Mouse (Mus musculus): Measurements from ENCODE around the gene Uts2b. TPM values are rescaled to one million over a fixed set of nuclear protein-coding genes. Genes with fewer than 3 reads are reported as not detected.
"Not testable (repeated sequence)": the region's sequence is repeated elsewhere in the genome, so short reads cannot be mapped to it uniquely, and the experiment has no call there.

Uts2b gene
- polyA plus RNA-seq, 1 experiment from 2014 or later: 0.49 TPM

- 85% methylated on average over 7 of the region's 7 CpGs for WGBS
- Histone ChIP-seq H3K9ac (ENCODE audit: low read depth, low read length) (no peak overlapping the region), H3K4me1 (ENCODE audit: control insufficient read depth, insufficient read depth, low read length) (no peaks in the 10 kb centered on the region), H3K27me3 (replicated peaks; ENCODE audit: control insufficient read depth, insufficient read depth, low read length) (no peaks in the 10 kb centered on the region), H3K36me3 (ENCODE audit: control insufficient read depth, insufficient read depth, low read length) (no peaks in the 10 kb centered on the region), H3K9me3 (ENCODE audit: control insufficient read depth, low read length) (no peaks in the 10 kb centered on the region), H3K4me2 (ENCODE audit: low read depth, low read length) (no peak overlapping the region), H3K4me3 (ENCODE audit: low read depth, low read length) (no peak overlapping the region), H3K27ac (replicated peaks; ENCODE audit: low read depth, low read length) (no peak overlapping the region)
- DNase-seq (ENCODE audit: low spot score) (no peak), ATAC-seq (ENCODE audit: low read depth) (no peak)
Observed at GRCm38 (mm10) chr16:27349878-27350532, 20.0 kb downstream of the Uts2b start.

DNA sequence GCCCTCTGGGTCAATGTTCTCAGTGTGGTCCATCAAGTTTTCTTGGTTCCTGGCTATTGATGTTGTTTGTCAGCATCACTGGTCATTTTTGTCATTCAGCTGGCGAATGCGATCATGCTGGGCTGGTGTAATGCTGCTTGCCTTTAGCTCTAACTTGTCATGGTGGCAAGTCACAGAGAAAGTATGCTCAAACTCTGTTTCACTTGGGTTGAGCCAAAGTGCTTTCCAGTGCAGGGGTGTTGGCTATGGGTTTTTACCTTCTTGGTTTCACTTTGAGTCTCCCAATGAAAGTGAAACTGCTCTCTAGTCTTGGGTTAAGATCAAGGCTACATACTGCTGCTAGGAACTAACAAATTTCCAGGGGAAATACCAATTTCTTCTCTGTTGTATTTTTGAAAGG is 20.8 kb downstream of the Uts2b start:
- 91% methylated on average over 2 of the region's 2 CpGs for WGBS
- H3K9ac ChIP-seq (ENCODE audit: low read depth, low read length): no peak overlapping the region
- H3K4me1 ChIP-seq (ENCODE audit: control insufficient read depth, insufficient read depth, low read length): no peaks in the 10 kb centered on the region
- ATAC-seq (ENCODE audit: low read depth) (no peak), DNase-seq (ENCODE audit: low spot score) (no peak)
- no peak overlapping the region for H3K27ac ChIP-seq (replicated peaks; ENCODE audit: low read depth, low read length)
- no peaks in the 10 kb centered on the region for H3K27me3 ChIP-seq (replicated peaks; ENCODE audit: control insufficient read depth, insufficient read depth, low read length)
- no peak overlapping the region for H3K4me2 ChIP-seq (ENCODE audit: low read depth, low read length)
- no peaks in the 10 kb centered on the region for H3K9me3 ChIP-seq (ENCODE audit: control insufficient read depth, low read length)
- H3K4me3 ChIP-seq (ENCODE audit: low read depth, low read length): no peak overlapping the region
- no peaks in the 10 kb centered on the region for H3K36me3 ChIP-seq (ENCODE audit: control insufficient read depth, insufficient read depth, low read length)

- DNase-seq (ENCODE audit: low spot score) (no peak), ATAC-seq (ENCODE audit: low read depth) (no peak)
- no peak overlapping the region for H3K4me2 ChIP-seq (ENCODE audit: low read depth, low read length)
- H3K4me1 ChIP-seq (ENCODE audit: control insufficient read depth, insufficient read depth, low read length): no peaks in the 10 kb centered on the region
- no peaks in the 10 kb centered on the region for H3K36me3 ChIP-seq (ENCODE audit: control insufficient read depth, insufficient read depth, low read length)
- no peak overlapping the region for H3K4me3 ChIP-seq (ENCODE audit: low read depth, low read length)
- H3K27me3 ChIP-seq (replicated peaks; ENCODE audit: control insufficient read depth, insufficient read depth, low read length): no peaks in the 10 kb centered on the region
- WGBS: 73% methylated on average over 1 of the region's 1 CpGs
- no peak overlapping the region for H3K27ac ChIP-seq (replicated peaks; ENCODE audit: low read depth, low read length)
- no peaks in the 10 kb centered on the region for H3K9me3 ChIP-seq (ENCODE audit: control insufficient read depth, low read length)
- no peak overlapping the region for H3K9ac ChIP-seq (ENCODE audit: low read depth, low read length)
Observed at GRCm38 (mm10) chr16:27348359-27348758, 21.7 kb downstream of the Uts2b start.

GRCm38 (mm10) chr16:27347521-27347920 is 22.5 kb downstream of the Uts2b start:
- Histone ChIP-seq H3K27me3 (replicated peaks; ENCODE audit: control insufficient read depth, insufficient read depth, low read length) (no peaks in the 10 kb centered on the region), H3K9ac (ENCODE audit: low read depth, low read length) (no peak overlapping the region), H3K9me3 (ENCODE audit: control insufficient read depth, low read length) (no peaks in the 10 kb centered on the region), H3K4me3 (ENCODE audit: low read depth, low read length) (no peak overlapping the region), H3K4me1 (ENCODE audit: control insufficient read depth, insufficient read depth, low read length) (no peaks in the 10 kb centered on the region), H3K4me2 (ENCODE audit: low read depth, low read length) (no peak overlapping the region), H3K36me3 (ENCODE audit: control insufficient read depth, insufficient read depth, low read length) (no peaks in the 10 kb centered on the region), H3K27ac (replicated peaks; ENCODE audit: low read depth, low read length) (no peak overlapping the region)
- no peak for ATAC-seq (ENCODE audit: low read depth)
- no peak for DNase-seq (ENCODE audit: low spot score)
- 67% methylated on average over 3 of the region's 3 CpGs for whole genome bisulfite sequencing

DNA sequence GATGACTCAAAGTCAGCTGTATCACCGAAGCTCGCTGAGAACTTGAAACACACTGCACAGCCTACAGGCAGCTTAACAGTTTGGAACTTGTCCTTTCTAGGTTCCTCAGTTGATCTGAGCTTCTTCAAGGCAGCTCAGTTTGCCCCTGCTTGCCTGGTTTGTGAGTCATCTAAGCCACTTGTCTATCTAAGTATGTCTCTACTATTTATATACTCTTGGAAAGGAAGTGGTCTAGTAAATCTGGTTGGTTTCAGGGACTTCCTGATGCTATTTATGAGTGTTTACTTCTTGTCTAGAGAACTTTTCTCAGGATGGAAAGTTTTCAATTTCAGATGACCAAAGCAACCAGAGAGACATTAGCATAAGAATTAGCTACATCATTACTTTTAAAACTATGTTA is 43.6 kb downstream of the Uts2b start:
- Histone ChIP-seq H3K27ac (replicated peaks; ENCODE audit: low read depth, low read length) (no peak overlapping the region), H3K36me3 (ENCODE audit: control insufficient read depth, insufficient read depth, low read length) (no peaks in the 10 kb centered on the region), H3K9ac (ENCODE audit: low read depth, low read length) (no peak overlapping the region), H3K9me3 (ENCODE audit: control insufficient read depth, low read length) (no peaks in the 10 kb centered on the region), H3K4me3 (ENCODE audit: low read depth, low read length) (no peak overlapping the region), H3K4me1 (ENCODE audit: control insufficient read depth, insufficient read depth, low read length) (no peaks in the 10 kb centered on the region), H3K27me3 (replicated peaks; ENCODE audit: control insufficient read depth, insufficient read depth, low read length) (no peaks in the 10 kb centered on the region), H3K4me2 (ENCODE audit: low read depth, low read length) (no peak overlapping the region)
- DNase-seq (ENCODE audit: low spot score) (no peak), ATAC-seq (ENCODE audit: low read depth) (no peak)
- 86% methylated on average over 2 of the region's 2 CpGs for WGBS

DNA sequence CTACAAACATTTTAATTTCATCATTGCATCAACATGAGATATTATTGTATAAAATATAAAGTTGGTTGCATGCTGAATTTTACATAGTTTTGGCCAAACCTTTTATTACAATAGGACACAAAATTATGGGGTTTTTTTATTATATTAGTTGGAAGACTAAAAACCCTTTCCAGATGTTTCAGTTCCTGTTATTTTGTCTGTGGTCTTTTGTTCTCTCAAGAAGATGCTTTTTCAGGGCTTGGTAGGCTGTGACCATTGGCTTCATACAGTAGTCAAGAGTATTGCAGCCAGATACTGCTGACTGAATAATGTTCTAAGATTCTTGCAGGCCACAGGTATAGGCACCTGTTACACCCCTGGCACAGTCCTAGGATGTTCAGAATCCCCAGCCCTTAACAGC is 48.0 kb downstream of the Uts2b start:
- Histone ChIP-seq H3K9ac (ENCODE audit: low read depth, low read length) (no peak overlapping the region), H3K27ac (replicated peaks; ENCODE audit: low read depth, low read length) (no peak overlapping the region), H3K36me3 (ENCODE audit: control insufficient read depth, insufficient read depth, low read length) (no peaks in the 10 kb centered on the region), H3K4me3 (ENCODE audit: low read depth, low read length) (no peak overlapping the region), H3K4me2 (ENCODE audit: low read depth, low read length) (no peak overlapping the region), H3K27me3 (replicated peaks; ENCODE audit: control insufficient read depth, insufficient read depth, low read length) (no peaks in the 10 kb centered on the region), H3K9me3 (ENCODE audit: control insufficient read depth, low read length) (no peaks in the 10 kb centered on the region), H3K4me1 (ENCODE audit: control insufficient read depth, insufficient read depth, low read length) (no peaks in the 10 kb centered on the region)
- no peak for ATAC-seq (ENCODE audit: low read depth)
- DNase-seq (ENCODE audit: low spot score): no peak

- Histone ChIP-seq H3K36me3 (ENCODE audit: control insufficient read depth, insufficient read depth, low read length) (no peaks in the 10 kb centered on the region), H3K27ac (replicated peaks; ENCODE audit: low read depth, low read length) (no peak overlapping the region), H3K4me2 (ENCODE audit: low read depth, low read length) (no peak overlapping the region), H3K4me1 (ENCODE audit: control insufficient read depth, insufficient read depth, low read length) (no peaks in the 10 kb centered on the region), H3K9ac (ENCODE audit: low read depth, low read length) (no peak overlapping the region), H3K4me3 (ENCODE audit: low read depth, low read length) (no peak overlapping the region), H3K27me3 (replicated peaks; ENCODE audit: control insufficient read depth, insufficient read depth, low read length) (no peaks in the 10 kb centered on the region), H3K9me3 (ENCODE audit: control insufficient read depth, low read length) (no peaks in the 10 kb centered on the region)
- ATAC-seq (ENCODE audit: low read depth) (no peak), DNase-seq (ENCODE audit: low spot score) (no peak)
- WGBS: 80% methylated on average over 1 of the region's 1 CpGs
Observed at GRCm38 (mm10) chr16:27319099-27319498, 50.9 kb downstream of the Uts2b start.

GRCm38 (mm10) chr16:27307189-27307588 is 62.9 kb downstream of the Uts2b start, which contains the start of gene Ostn:
TSS of gene Ostn (plus strand) at chr16:27307489.
- H3K9me3 ChIP-seq (ENCODE audit: control insufficient read depth, low read length); H3K27ac ChIP-seq (replicated peaks; ENCODE audit: low read depth, low read length); DNase-seq (ENCODE audit: low spot score); H3K36me3 ChIP-seq (ENCODE audit: control insufficient read depth, insufficient read depth, low read length); H3K4me3 ChIP-seq (ENCODE audit: low read depth, low read length); H3K4me2 ChIP-seq (ENCODE audit: low read depth, low read length); H3K4me1 ChIP-seq (ENCODE audit: control insufficient read depth, insufficient read depth, low read length); H3K27me3 ChIP-seq (replicated peaks; ENCODE audit: control insufficient read depth, insufficient read depth, low read length); ATAC-seq (ENCODE audit: low read depth); H3K9ac ChIP-seq (ENCODE audit: low read depth, low read length): not testable (repeated sequence)
- 58% methylated on average over 4 of the region's 4 CpGs for WGBS

Data from embryonic facial prominence, embryonic 14.5 days (tissue).